Mouse (Mus musculus): ENCODE results near the gene Idnk. TPM values are rescaled to one million over a fixed set of nuclear protein-coding genes. Genes with fewer than 3 reads are reported as not detected.

The Idnk gene
- polyA plus RNA-seq, 1 experiment from 2014 or later = 35.8 TPM

- Histone ChIP-seq H3K9ac (ENCODE audit: low read length) (no peak overlapping the region), H3K36me3 (ENCODE audit: control insufficient read depth, insufficient read depth) (peaks cover 41% of the 10 kb centered on the region), H3K9me3 (replicated peaks; ENCODE audit: control insufficient read depth, low read length) (no peaks in the 10 kb centered on the region), H3K27me3 (ENCODE audit: control insufficient read depth, insufficient read depth, low read length) (no peaks in the 10 kb centered on the region), H3K4me2 (ENCODE audit: low read depth, low read length) (no peak overlapping the region), H3K27ac (ENCODE audit: low read length) (no peak overlapping the region), H3K4me3 (ENCODE audit: low read length) (no peak overlapping the region), H3K4me1 (ENCODE audit: control insufficient read depth, insufficient read depth, low read length) (0 out of 2 replicates have a peak, but pooled peaks cover 12% of the 10 kb centered on the region)
- no peak for ATAC-seq (replicated peaks; ENCODE audit: extremely low read depth, insufficient read depth, low FRiP score)
- WGBS = 85% methylated on average over 3 of the region's 3 CpGs
Observed at GRCm38 (mm10) chr13:58194908-58195307, 37.5 kb downstream of the Idnk start.

GRCm38 (mm10) chr13:58197211-58197610 is 39.8 kb downstream of the Idnk start:
- ATAC-seq (replicated peaks; ENCODE audit: extremely low read depth, insufficient read depth, low FRiP score) = no peak
- peaks cover 21% of the 10 kb centered on the region for H3K36me3 ChIP-seq (ENCODE audit: control insufficient read depth, insufficient read depth)
- no peak overlapping the region for H3K9ac ChIP-seq (ENCODE audit: low read length)
- H3K4me2 ChIP-seq (ENCODE audit: low read depth, low read length) = no peak overlapping the region
- no peak overlapping the region for H3K4me3 ChIP-seq (ENCODE audit: low read length)
- peaks cover 15% of the 10 kb centered on the region; the same call in 1 of the 2 replicates for H3K4me1 ChIP-seq (ENCODE audit: control insufficient read depth, insufficient read depth, low read length)
- H3K27ac ChIP-seq (ENCODE audit: low read length) = no peak overlapping the region
- H3K9me3 ChIP-seq (replicated peaks; ENCODE audit: control insufficient read depth, low read length) = no peaks in the 10 kb centered on the region
- H3K27me3 ChIP-seq (ENCODE audit: control insufficient read depth, insufficient read depth, low read length) = no peaks in the 10 kb centered on the region
- WGBS = 73% methylated on average over 3 of the region's 3 CpGs

GRCm38 (mm10) chr13:58197981-58198640 is 40.7 kb downstream of the Idnk start:
- no peak for ATAC-seq (replicated peaks; ENCODE audit: extremely low read depth, insufficient read depth, low FRiP score)
- H3K9ac ChIP-seq (ENCODE audit: low read length) = no peak overlapping the region
- 54% methylated on average over 7 of the region's 7 CpGs for WGBS
- no peaks in the 10 kb centered on the region for H3K27me3 ChIP-seq (ENCODE audit: control insufficient read depth, insufficient read depth, low read length)
- peaks cover 15% of the 10 kb centered on the region; the same call in 1 of the 2 replicates for H3K4me1 ChIP-seq (ENCODE audit: control insufficient read depth, insufficient read depth, low read length)
- H3K4me2 ChIP-seq (ENCODE audit: low read depth, low read length) = no peak overlapping the region
- no peak overlapping the region for H3K4me3 ChIP-seq (ENCODE audit: low read length)
- H3K9me3 ChIP-seq (replicated peaks; ENCODE audit: control insufficient read depth, low read length) = no peaks in the 10 kb centered on the region
- no peak overlapping the region for H3K27ac ChIP-seq (ENCODE audit: low read length)
- H3K36me3 ChIP-seq (ENCODE audit: control insufficient read depth, insufficient read depth) = peaks cover 16% of the 10 kb centered on the region; the same call in 1 of the 2 replicates

DNA sequence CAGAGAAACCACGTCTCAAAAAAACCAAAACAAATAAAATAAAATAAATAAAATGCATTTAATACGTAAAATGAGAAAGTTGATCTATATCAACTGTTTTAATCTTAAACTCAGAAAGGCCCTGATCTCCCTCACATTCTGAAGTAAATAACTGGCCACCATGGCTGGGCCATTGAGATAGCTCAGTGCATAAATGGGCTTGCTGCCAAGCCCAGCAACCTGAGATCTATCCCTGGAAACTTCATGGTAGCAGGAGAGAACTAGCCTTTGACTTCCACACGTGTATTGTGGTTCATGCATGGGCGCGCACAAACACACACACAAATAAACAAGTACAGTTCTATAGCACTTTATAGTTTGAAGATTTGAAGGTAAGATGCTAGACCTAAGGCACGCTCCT is 43.9 kb downstream of the Idnk start:
- no peaks in the 10 kb centered on the region for H3K27me3 ChIP-seq (ENCODE audit: control insufficient read depth, insufficient read depth, low read length)
- no peaks in the 10 kb centered on the region for H3K9me3 ChIP-seq (replicated peaks; ENCODE audit: control insufficient read depth, low read length)
- H3K4me3 ChIP-seq (ENCODE audit: low read length) = no peak overlapping the region
- H3K9ac ChIP-seq (ENCODE audit: low read length) = no peak overlapping the region
- no peak overlapping the region for H3K4me2 ChIP-seq (ENCODE audit: low read depth, low read length)
- H3K27ac ChIP-seq (ENCODE audit: low read length) = no peak overlapping the region
- 82% methylated on average over 6 of the region's 6 CpGs for whole genome bisulfite sequencing
- H3K36me3 ChIP-seq (ENCODE audit: control insufficient read depth, insufficient read depth) = peaks cover 3% of the 10 kb centered on the region; the same call in 1 of the 2 replicates
- ATAC-seq (replicated peaks; ENCODE audit: extremely low read depth, insufficient read depth, low FRiP score) = no peak
- H3K4me1 ChIP-seq (ENCODE audit: control insufficient read depth, insufficient read depth, low read length) = peaks cover 20% of the 10 kb centered on the region

- 92% methylated on average over 3 of the region's 3 CpGs for WGBS
- H3K4me2 ChIP-seq (ENCODE audit: low read depth, low read length) = no peak overlapping the region
- no peak overlapping the region for H3K9ac ChIP-seq (ENCODE audit: low read length)
- H3K27ac ChIP-seq (ENCODE audit: low read length) = no peak overlapping the region
- no peak overlapping the region for H3K4me3 ChIP-seq (ENCODE audit: low read length)
- no peaks in the 10 kb centered on the region for H3K9me3 ChIP-seq (replicated peaks; ENCODE audit: control insufficient read depth, low read length)
- no peaks in the 10 kb centered on the region for H3K27me3 ChIP-seq (ENCODE audit: control insufficient read depth, insufficient read depth, low read length)
- ATAC-seq (replicated peaks; ENCODE audit: extremely low read depth, insufficient read depth, low FRiP score) = no peak
- H3K4me1 ChIP-seq (ENCODE audit: control insufficient read depth, insufficient read depth, low read length) = peaks cover 20% of the 10 kb centered on the region
- H3K36me3 ChIP-seq (ENCODE audit: control insufficient read depth, insufficient read depth) = peaks cover 3% of the 10 kb centered on the region; the same call in 1 of the 2 replicates
Observed at GRCm38 (mm10) chr13:58201908-58202307, 44.5 kb downstream of the Idnk start.

DNA sequence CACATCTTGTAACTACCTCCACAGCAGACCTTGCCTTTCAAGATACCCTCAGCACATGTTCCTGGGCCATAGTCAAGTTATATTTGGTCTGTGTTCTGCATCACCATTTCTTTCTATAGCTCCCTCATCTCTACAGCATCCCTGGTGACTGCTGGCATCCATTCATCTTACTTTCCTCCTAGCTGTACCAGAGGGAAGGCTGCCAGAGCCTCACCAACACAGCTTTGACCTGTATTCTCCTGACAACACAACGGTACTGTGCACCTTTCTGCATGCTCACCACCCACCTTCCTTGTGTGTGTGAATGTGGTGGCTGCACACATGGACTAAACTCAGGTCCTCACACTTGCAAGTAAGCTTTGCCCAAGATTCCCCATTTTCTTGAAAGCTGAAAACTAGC is 45.5 kb downstream of the Idnk start:
- Histone ChIP-seq H3K27me3 (ENCODE audit: control insufficient read depth, insufficient read depth, low read length) (no peaks in the 10 kb centered on the region), H3K9ac (ENCODE audit: low read length) (no peak overlapping the region), H3K4me1 (ENCODE audit: control insufficient read depth, insufficient read depth, low read length) (peaks cover 19% of the 10 kb centered on the region), H3K4me2 (ENCODE audit: low read depth, low read length) (no peak overlapping the region), H3K36me3 (ENCODE audit: control insufficient read depth, insufficient read depth) (peaks cover 1% of the 10 kb centered on the region; the same call in 1 of the 2 replicates), H3K27ac (ENCODE audit: low read length) (no peak overlapping the region), H3K9me3 (replicated peaks; ENCODE audit: control insufficient read depth, low read length) (no peaks in the 10 kb centered on the region), H3K4me3 (ENCODE audit: low read length) (no peak overlapping the region)
- no peak for ATAC-seq (replicated peaks; ENCODE audit: extremely low read depth, insufficient read depth, low FRiP score)
- WGBS = 82% methylated on average over 1 of the region's 1 CpGs

DNA sequence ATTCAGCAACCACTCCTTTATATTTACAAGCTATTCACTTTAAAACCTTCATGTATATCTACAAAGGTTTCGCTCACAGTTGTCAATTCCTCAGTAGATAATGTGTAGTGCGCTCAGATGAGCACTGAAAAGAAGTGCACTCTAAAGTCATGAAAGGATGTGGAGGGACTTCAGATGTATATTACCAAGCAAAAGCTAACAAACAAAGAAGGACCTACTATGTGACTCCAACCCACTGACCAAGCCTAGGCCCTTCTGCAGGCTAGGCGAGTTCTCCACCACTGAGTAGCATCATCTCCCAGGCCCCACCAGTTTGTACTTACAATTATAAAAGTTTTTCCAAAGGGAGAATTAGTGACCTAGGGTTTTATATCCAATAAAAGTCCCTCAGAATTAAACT is 46.8 kb downstream of the Idnk start:
- no peak for ATAC-seq (replicated peaks; ENCODE audit: extremely low read depth, insufficient read depth, low FRiP score)
- no peaks in the 10 kb centered on the region for H3K9me3 ChIP-seq (replicated peaks; ENCODE audit: control insufficient read depth, low read length)

DNA sequence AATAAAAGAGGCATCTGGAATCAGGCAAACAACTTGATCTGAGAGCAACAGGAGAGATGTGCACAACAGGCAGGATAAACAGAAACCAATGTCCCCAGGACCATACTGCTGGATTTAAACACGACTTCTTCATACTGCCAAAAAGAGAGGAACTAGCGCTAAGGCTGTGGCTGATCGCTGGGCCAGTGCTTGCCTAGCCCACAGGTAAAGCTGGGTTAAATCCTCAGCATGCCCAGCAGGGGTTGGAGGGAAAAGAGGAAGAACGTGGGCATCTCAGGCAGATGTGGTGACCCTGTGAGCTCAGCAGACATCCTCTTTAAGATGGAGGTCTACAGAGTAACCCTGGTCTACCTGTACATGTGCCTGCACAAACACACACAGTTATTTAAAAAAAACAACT is 47.5 kb downstream of the Idnk start:
- Histone ChIP-seq H3K9ac (ENCODE audit: low read length) (no peak overlapping the region), H3K4me1 (ENCODE audit: control insufficient read depth, insufficient read depth, low read length) (peaks cover 8% of the 10 kb centered on the region), H3K27ac (ENCODE audit: low read length) (no peak overlapping the region), H3K4me2 (ENCODE audit: low read depth, low read length) (no peak overlapping the region), H3K36me3 (ENCODE audit: control insufficient read depth, insufficient read depth) (no peaks in the 10 kb centered on the region), H3K9me3 (replicated peaks; ENCODE audit: control insufficient read depth, low read length) (no peaks in the 10 kb centered on the region), H3K4me3 (ENCODE audit: low read length) (no peak overlapping the region), H3K27me3 (ENCODE audit: control insufficient read depth, insufficient read depth, low read length) (no peaks in the 10 kb centered on the region)
- no peak for ATAC-seq (replicated peaks; ENCODE audit: extremely low read depth, insufficient read depth, low FRiP score)
- WGBS = 65% methylated on average over 4 of the region's 4 CpGs

More for the DNA sequence above, 46.8 kb downstream of the Idnk start:
- 87% methylated on average over 3 of the region's 3 CpGs for whole genome bisulfite sequencing
- Histone ChIP-seq H3K4me2 (ENCODE audit: low read depth, low read length) (no peak overlapping the region), H3K4me3 (ENCODE audit: low read length) (no peak overlapping the region), H3K9ac (ENCODE audit: low read length) (no peak overlapping the region), H3K36me3 (ENCODE audit: control insufficient read depth, insufficient read depth) (no peaks in the 10 kb centered on the region), H3K27ac (ENCODE audit: low read length) (no peak overlapping the region), H3K27me3 (ENCODE audit: control insufficient read depth, insufficient read depth, low read length) (no peaks in the 10 kb centered on the region), H3K4me1 (ENCODE audit: control insufficient read depth, insufficient read depth, low read length) (peaks cover 13% of the 10 kb centered on the region)

- no peak overlapping the region for H3K4me2 ChIP-seq (ENCODE audit: low read depth, low read length)
Observed at GRCm38 (mm10) chr13:58206084-58206483, 48.6 kb downstream of the Idnk start.

More at GRCm38 (mm10) chr13:58206084-58206483, 48.6 kb downstream of the Idnk start:
- peaks cover 8% of the 10 kb centered on the region for H3K4me1 ChIP-seq (ENCODE audit: control insufficient read depth, insufficient read depth, low read length)
- H3K27me3 ChIP-seq (ENCODE audit: control insufficient read depth, insufficient read depth, low read length) = no peaks in the 10 kb centered on the region
- ATAC-seq (replicated peaks; ENCODE audit: extremely low read depth, insufficient read depth, low FRiP score) = no peak
- WGBS = 83% methylated on average over 4 of the region's 4 CpGs
- H3K4me3 ChIP-seq (ENCODE audit: low read length) = no peak overlapping the region
- no peak overlapping the region for H3K9ac ChIP-seq (ENCODE audit: low read length)
- no peaks in the 10 kb centered on the region for H3K9me3 ChIP-seq (replicated peaks; ENCODE audit: control insufficient read depth, low read length)
- no peaks in the 10 kb centered on the region for H3K36me3 ChIP-seq (ENCODE audit: control insufficient read depth, insufficient read depth)
- H3K27ac ChIP-seq (ENCODE audit: low read length) = no peak overlapping the region

All from heart, embryonic 16.5 days (tissue).